Mouse (Mus musculus) myocyte (in vitro differentiated cells): ENCODE results near the gene Trip11.

ENCODE experiments used
- CEBPB ChIP-seq: IDR thresholded peaks from 2 replicates; pipeline ENCODE4 v1.6.1; 2011; ENCODE audit warnings: mild to moderate bottlenecking, moderate library complexity; ENCODE audit not compliant: poor library complexity, insufficient read depth, severe bottlenecking
- MAX ChIP-seq: IDR thresholded peaks from one replicate; pipeline ENCODE4 v1.6.1; 2011; ENCODE audit warnings: low read depth, mild to moderate bottlenecking, control low read depth
- POLR2AphosphoS2 ChIP-seq: IDR thresholded peaks from one replicate; pipeline ENCODE4 v1.6.1; 2011; ENCODE audit warnings: low read depth, control low read depth; ENCODE audit not compliant: insufficient read length

DNA sequence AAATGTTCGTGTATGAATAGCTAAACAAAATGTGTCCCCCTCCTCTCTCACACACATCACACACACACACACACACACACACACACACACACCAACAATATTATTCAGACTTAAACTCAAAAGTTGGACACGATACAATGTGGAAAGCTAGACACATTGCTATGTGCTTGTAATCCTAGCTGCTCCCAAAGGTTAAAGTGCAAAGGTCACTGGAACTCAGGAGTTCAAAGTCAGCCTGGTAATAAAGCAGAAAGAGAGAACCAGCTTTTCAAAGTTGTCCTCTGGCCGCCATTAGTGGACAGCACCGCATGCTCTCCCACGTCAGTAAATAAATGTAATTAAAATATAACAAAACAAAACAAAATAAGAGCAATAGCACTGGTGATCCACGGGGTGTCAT, 97.3 kb downstream of the Trip11 start:
- TF ChIP-seq MAX (no peak), POLR2AphosphoS2 (no peak), CEBPB (no peak)
